Mouse (Mus musculus) gastrocnemius, adult 8-10 months (tissue): Measurements from ENCODE around the gene Yap1. TPM values are rescaled to one million over a fixed set of nuclear protein-coding genes. Genes with fewer than 3 reads are reported as not detected.
A peak's percentile ranks its signal among the peaks of the same experiment; 100 is the strongest.

Experiments used
- DNase-seq, 2 experiments: peaks; one replicate each; pipeline ENCODE4 v3.0.0; 2022; ENCODE audit warnings: low spot score in 2 of 2
- total RNA-seq, 4 experiments: library from RNA; stranded (reverse); gene quantifications; 2 replicates each; pipeline ENCODE4 v1.2.4; 2022

Gene Yap1
- total RNA-seq, 4 experiments from 2014 or later: 34.6 to 42.5 (median 36.6) TPM

GRCm38 (mm10) chr9:7977587-7977986 is 26.8 kb downstream of the Yap1 start:
- DNase-seq: no peak

- no peak for DNase-seq
Measured at GRCm38 (mm10) chr9:7971993-7972392, 32.4 kb downstream of the Yap1 start.

GRCm38 (mm10) chr9:7967980-7968379 is 36.4 kb downstream of the Yap1 start:
- DNase-seq: no peak

- DNase-seq: no peak
Measured at GRCm38 (mm10) chr9:7965590-7965989, 38.8 kb downstream of the Yap1 start.

- DNase-seq: no peak
Measured at GRCm38 (mm10) chr9:7963867-7964266, 40.5 kb downstream of the Yap1 start.

- DNase-seq: no peak
Measured at GRCm38 (mm10) chr9:7962915-7963314, 41.5 kb downstream of the Yap1 start.

GRCm38 (mm10) chr9:7961366-7962160 is 42.8 kb downstream of the Yap1 start:
- DNase-seq: no peak

- peak in 1 of 2 experiments; percentile 24 for DNase-seq
Measured at GRCm38 (mm10) chr9:7960382-7960781, 44.0 kb downstream of the Yap1 start.

GRCm38 (mm10) chr9:7959301-7959700 is 45.1 kb downstream of the Yap1 start:
- no peak for DNase-seq

GRCm38 (mm10) chr9:7958025-7958593 is 46.3 kb downstream of the Yap1 start:
- DNase-seq: no peak

- DNase-seq: no peak
Measured at GRCm38 (mm10) chr9:7957407-7957806, 47.0 kb downstream of the Yap1 start.

- DNase-seq: no peak
Measured at GRCm38 (mm10) chr9:7956400-7956799, 48.0 kb downstream of the Yap1 start.

GRCm38 (mm10) chr9:7952886-7953285 is 51.5 kb downstream of the Yap1 start:
- no peak for DNase-seq

GRCm38 (mm10) chr9:7950211-7950644 is 54.2 kb downstream of the Yap1 start:
- DNase-seq: no peak

GRCm38 (mm10) chr9:7947946-7948345 is 56.5 kb downstream of the Yap1 start:
- DNase-seq: no peak

- DNase-seq: no peak
Measured at GRCm38 (mm10) chr9:7943796-7944462, 60.5 kb downstream of the Yap1 start.

GRCm38 (mm10) chr9:7942701-7943100 is 61.7 kb downstream of the Yap1 start:
- DNase-seq: no peak

GRCm38 (mm10) chr9:7940075-7940474 is 64.3 kb downstream of the Yap1 start:
- no peak for DNase-seq

GRCm38 (mm10) chr9:7934419-7934818 is 70.0 kb downstream of the Yap1 start:
- no peak for DNase-seq

GRCm38 (mm10) chr9:7929552-7929951 is 74.8 kb downstream of the Yap1 start:
- DNase-seq: no peak

GRCm38 (mm10) chr9:7928866-7929265 is 75.5 kb downstream of the Yap1 start:
- no peak for DNase-seq

- DNase-seq: no peak
Measured at GRCm38 (mm10) chr9:7928207-7928793, 76.1 kb downstream of the Yap1 start.
